Mouse (Mus musculus) lung, postnatal 0 days (tissue): Measurements from ENCODE around the gene Gm45713. TPM values are rescaled to one million over a fixed set of nuclear protein-coding genes. Genes with fewer than 3 reads are reported as not detected.

ENCODE experiments used
- ATAC-seq: fragments of 200-750 bp; cut with Nextera tagmentation; 2 replicates; pipeline ENCODE4 v1.8.0; 2017; ENCODE audit warnings: moderate library complexity
- DNase-seq: peaks from one replicate; pipeline ENCODE4 v3.0.0-alpha.2; 2016; ENCODE audit warnings: low spot score
- H3K27ac ChIP-seq: fragments of 300-500 bp; sonication (generic); 2 replicates; pipeline ENCODE4 v1.5.1; 2014; ENCODE audit warnings: antibody characterized with exemption, mild to moderate bottlenecking, low read length, mixed read lengths
- H3K27me3 ChIP-seq: fragments of 300-500 bp; sonication (generic); replicated peaks from 2 replicates; pipeline ENCODE4 v1.6.1; 2014; ENCODE audit warnings: low read length, mixed read lengths; ENCODE audit not compliant: insufficient read depth
- H3K36me3 ChIP-seq: fragments of 300-500 bp; sonication (generic); 2 replicates; pipeline ENCODE4 v1.6.1; 2014; ENCODE audit warnings: low read length, mixed read lengths; ENCODE audit not compliant: insufficient read depth
- H3K4me1 ChIP-seq: fragments of 300-500 bp; sonication (generic); 2 replicates; pipeline ENCODE4 v1.6.1; 2014; ENCODE audit warnings: antibody characterized with exemption, low read depth, low read length, mixed read lengths; ENCODE audit not compliant: insufficient read depth
- H3K4me2 ChIP-seq: fragments of 300-500 bp; sonication (generic); replicated peaks from 2 replicates; pipeline ENCODE4 v1.6.1; 2014; ENCODE audit warnings: low read depth, mild to moderate bottlenecking, low read length, moderate library complexity, mixed read lengths
- H3K4me3 ChIP-seq: fragments of 300-500 bp; sonication (generic); 2 replicates; pipeline ENCODE4 v1.5.1; 2014; ENCODE audit warnings: low read depth, low read length
- H3K9ac ChIP-seq: fragments of 300-500 bp; sonication (generic); replicated peaks from 2 replicates; pipeline ENCODE4 v1.6.1; 2014; ENCODE audit warnings: low read depth, mild to moderate bottlenecking
- H3K9me3 ChIP-seq: fragments of 300-500 bp; sonication (generic); 2 replicates; pipeline ENCODE4 v1.6.1; 2016; ENCODE audit warnings: low read length, mixed read lengths
- CTCF ChIP-seq: IDR thresholded peaks from 2 replicates; pipeline ENCODE4 v1.5.1; 2016; ENCODE audit warnings: antibody characterized with exemption, mild to moderate bottlenecking
- EP300 ChIP-seq: IDR thresholded peaks from 2 replicates; pipeline ENCODE4 v1.6.1; 2016; ENCODE audit warnings: antibody characterized with exemption, mild to moderate bottlenecking, control low read depth
- WGBS: fragments of 180-500 bp; shearing (Covaris S2); extraction: QIAGEN DNeasy Blood & Tissue Kit; methylation state at CpG from one replicate; pipeline ENCODE4 v1.1.7; 2014; 5-methylcytosine and 5-hydroxymethylcytosine counted together
- polyA plus RNA-seq: library from polyadenylated mRNA; unstranded; fragments of >200 nt; fragmentation: Nextera tagmentation; extraction: Ambion mirVana; gene quantifications from 2 replicates; pipeline ENCODE4 v1.2.1, GENCODE M21; 2015

Gene Gm45713
- 0.62 and 0.96 TPM in 2 replicates for polyA plus RNA-seq

DNA sequence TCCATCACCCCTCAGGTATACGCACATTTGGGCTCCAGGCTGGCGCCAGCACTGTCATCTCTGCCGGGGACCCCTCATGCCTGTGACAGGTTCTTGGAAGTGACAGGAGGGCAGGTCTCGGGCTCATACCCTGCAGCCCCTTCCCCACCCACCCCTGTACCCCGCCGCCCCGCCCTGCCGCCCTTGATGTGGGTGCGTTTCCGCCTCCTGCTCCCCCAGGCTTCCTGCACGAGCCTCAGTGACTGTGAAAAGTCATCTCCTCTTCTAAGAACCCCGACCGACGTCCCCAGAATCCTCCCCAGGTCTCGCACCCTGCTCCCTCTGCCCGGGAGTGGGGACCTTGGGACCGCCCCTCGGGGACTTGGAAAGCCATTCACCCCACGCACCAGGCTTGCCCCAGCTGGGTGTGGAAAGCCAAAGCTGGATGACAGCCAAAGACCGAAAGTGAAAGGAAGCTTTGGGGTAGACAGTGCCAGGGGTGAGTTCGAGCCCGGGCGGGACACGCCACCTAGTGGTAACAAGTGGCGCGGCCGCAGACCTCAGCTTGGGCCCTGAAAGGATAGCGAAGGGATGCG is at the start of gene Gm45713, which contains the start of gene Flt3l:
Gene Gm45713 (minus strand): TSS at position 239 of the 575 bp plus-strand sequence.
Gene Flt3l (minus strand): TSS at position 440 of the 575 bp plus-strand sequence.
- TF ChIP-seq EP300 (no peak), CTCF (peak; percentile 98)
- 1% methylated on average over 27 of the region's 29 CpGs for WGBS
- peak; percentile 90 for ATAC-seq
- Histone ChIP-seq H3K4me3 (peak within 1 kb of the TSS; percentile 62), H3K4me2 (peak within 1 kb of the TSS; percentile 78), H3K27me3 (no peaks in the 10 kb centered on the region), H3K27ac (peak within 1 kb of the TSS; percentile 32; the same call in 1 of the 2 replicates), H3K4me1 (peaks cover 4% of the 10 kb centered on the region; the same call in 1 of the 2 replicates), H3K9me3 (no peaks in the 10 kb centered on the region), H3K36me3 (no peaks in the 10 kb centered on the region), H3K9ac (peak within 1 kb of the TSS; percentile 60)
- DNase-seq: peak; percentile 96

DNA sequence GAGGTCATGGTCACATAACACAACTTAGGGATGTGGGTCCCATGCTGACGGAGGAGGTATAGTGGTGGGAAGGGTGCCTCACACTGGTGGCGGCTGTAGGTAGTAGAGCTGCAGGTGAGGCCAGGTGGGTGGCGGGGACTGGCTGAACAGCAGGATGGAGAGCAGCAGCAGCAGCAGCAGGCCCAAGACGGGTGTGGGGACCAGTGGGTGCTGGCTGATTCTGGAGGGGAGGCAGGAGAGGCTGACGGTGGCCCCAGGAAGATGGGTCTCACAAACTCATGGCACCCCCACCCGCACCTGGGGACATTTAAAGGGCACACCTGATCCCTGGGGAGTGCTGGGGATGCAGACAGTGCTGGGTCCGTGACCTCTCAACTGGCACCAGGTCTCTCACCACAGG is 47.6 kb upstream of the Gm45713 start:
- H3K36me3 ChIP-seq: no peaks in the 10 kb centered on the region
- WGBS: 54% methylated on average over 7 of the region's 7 CpGs
- peaks cover 4% of the 10 kb centered on the region; the same call in 1 of the 2 replicates for H3K4me1 ChIP-seq
- no peak overlapping the region for H3K4me2 ChIP-seq
- ATAC-seq (no peak), DNase-seq (no peak)
- no peak overlapping the region for H3K9ac ChIP-seq
- no peak overlapping the region for H3K4me3 ChIP-seq
- no peak overlapping the region for H3K27ac ChIP-seq
- no peak for TF ChIP-seq EP300
- TF ChIP-seq CTCF: no peak
- H3K9me3 ChIP-seq: no peaks in the 10 kb centered on the region
- peaks cover 59% of the 10 kb centered on the region for H3K27me3 ChIP-seq

DNA sequence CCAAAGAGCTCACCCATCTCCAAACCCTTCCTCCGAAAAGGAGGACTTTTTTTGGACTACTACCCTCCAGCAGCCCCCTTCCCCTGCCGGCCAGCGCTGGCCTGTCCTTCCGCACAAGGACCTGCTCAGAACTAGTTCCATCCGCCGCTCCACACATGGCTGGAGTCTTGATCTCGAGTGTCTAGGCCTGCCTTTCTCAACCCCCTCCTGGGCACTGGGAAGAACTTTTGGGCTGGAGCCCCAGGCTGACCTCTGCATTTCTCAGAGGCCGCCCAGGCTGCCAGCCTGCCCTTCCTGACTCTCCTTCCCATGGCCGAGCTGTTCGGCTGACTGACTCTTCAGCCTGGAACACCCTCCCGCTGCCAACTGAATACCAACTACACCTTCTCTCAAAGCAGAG is 46.6 kb upstream of the Gm45713 start:
- DNase-seq (no peak), ATAC-seq (peak; percentile 34; the same call in 1 of the 2 replicates)
- H3K9me3 ChIP-seq: no peaks in the 10 kb centered on the region
- no peak overlapping the region for H3K9ac ChIP-seq
- TF ChIP-seq EP300 (no peak), CTCF (peak; percentile 16)
- no peaks in the 10 kb centered on the region for H3K36me3 ChIP-seq
- H3K4me3 ChIP-seq: peak overlapping the region; percentile 25
- no peak overlapping the region for H3K27ac ChIP-seq
- peaks cover 4% of the 10 kb centered on the region; the same call in 1 of the 2 replicates for H3K4me1 ChIP-seq
- peaks cover 63% of the 10 kb centered on the region for H3K27me3 ChIP-seq
- peak overlapping the region; percentile 54 for H3K4me2 ChIP-seq
- 11% methylated on average over 11 of the region's 11 CpGs for WGBS

DNA sequence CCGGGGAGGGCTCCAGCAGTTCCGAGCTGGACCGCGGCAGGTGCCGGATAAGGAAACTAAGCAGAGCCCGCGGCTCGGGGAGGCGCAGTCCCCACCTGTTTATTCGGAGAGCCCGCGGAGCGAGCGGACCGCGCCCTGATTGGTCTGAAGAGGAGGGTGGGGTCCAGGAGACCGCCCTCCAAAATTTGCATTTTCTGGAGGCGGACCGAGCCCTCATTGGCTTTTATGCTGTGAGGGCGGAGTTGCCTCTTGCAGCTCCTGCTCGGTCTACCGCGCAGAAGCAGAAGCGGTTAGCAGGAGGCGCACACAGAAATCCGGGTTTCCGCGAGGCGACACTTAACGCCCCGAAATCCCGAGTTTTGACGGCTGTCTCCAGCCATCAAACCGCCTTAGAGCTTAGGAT is 46.2 kb upstream of the Gm45713 start:
- no peaks in the 10 kb centered on the region for H3K36me3 ChIP-seq
- TF ChIP-seq EP300: no peak
- no peak for TF ChIP-seq CTCF
- under 1% methylated on average over 33 of the region's 34 CpGs for WGBS
- H3K9ac ChIP-seq: no peak overlapping the region
- ATAC-seq (peak; percentile 97), DNase-seq (peak; percentile 96)
- H3K27me3 ChIP-seq: peaks cover 67% of the 10 kb centered on the region
- no peaks in the 10 kb centered on the region for H3K9me3 ChIP-seq
- H3K27ac ChIP-seq: no peak overlapping the region
- H3K4me1 ChIP-seq: peaks cover 4% of the 10 kb centered on the region; the same call in 1 of the 2 replicates
- H3K4me2 ChIP-seq: peak overlapping the region; percentile 54
- H3K4me3 ChIP-seq: peak overlapping the region; percentile 25

DNA sequence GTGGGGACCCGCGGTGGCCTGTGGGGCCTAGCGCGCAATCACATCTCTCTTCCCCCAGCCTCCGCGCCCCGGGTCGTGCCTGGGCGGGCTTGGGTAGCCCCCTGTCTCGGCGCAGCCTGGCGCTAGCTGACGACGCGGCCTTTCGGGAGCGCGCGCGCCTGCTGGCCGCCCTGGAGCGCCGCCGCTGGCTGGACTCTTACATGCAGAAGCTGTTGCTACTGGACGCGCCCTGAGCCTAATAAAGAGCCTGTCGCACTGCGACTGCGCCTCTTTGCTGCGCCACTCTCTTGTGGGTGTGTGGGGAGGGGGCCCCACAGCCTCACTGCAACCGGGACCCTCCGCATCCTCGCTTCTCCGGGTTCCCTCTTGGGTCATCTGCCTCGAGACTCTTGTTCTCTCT is 45.5 kb upstream of the Gm45713 start:
- no peak overlapping the region for H3K4me3 ChIP-seq
- peaks cover 4% of the 10 kb centered on the region; the same call in 1 of the 2 replicates for H3K4me1 ChIP-seq
- H3K27me3 ChIP-seq: peaks cover 73% of the 10 kb centered on the region
- no peaks in the 10 kb centered on the region for H3K9me3 ChIP-seq
- no peak overlapping the region for H3K9ac ChIP-seq
- ATAC-seq (0 out of 2 replicates have a peak, but pooled peaks have one; percentile 13), DNase-seq (no peak)
- H3K27ac ChIP-seq: no peak overlapping the region
- TF ChIP-seq EP300 (no peak), CTCF (peak; percentile 39)
- WGBS: 6% methylated on average over 30 of the region's 35 CpGs
- no peak overlapping the region for H3K4me2 ChIP-seq
- H3K36me3 ChIP-seq: no peaks in the 10 kb centered on the region

DNA sequence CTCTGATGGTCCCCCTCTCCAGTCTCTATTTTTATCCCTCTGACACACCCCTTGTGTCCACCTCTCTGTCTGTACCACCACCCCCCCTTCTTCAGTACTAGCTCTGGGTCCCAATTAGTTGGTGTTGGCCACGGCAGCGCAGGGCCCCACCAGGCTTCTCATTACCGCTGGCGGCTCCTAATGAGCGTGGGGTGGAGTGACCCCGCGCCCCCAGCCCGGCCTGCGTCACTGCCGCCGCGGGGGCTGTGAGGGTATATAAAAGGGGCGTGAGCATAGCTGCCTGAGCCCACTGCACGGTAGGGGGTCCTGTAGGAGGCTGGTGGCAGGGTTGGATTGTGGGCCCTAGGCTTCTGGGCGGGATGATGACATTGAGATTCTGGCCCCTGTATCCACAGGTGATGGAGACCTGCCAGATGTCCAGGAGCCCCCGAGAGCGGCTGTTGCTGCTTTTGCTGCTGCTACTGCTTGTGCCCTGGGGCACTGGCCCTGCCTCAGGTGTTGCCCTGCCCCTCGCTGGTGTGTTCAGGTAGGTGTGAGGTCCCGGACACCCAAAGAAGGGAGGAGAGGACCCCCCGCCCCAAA is 45.0 kb upstream of the Gm45713 start, which contains the start of gene Pth2:
Gene Pth2 (plus strand): TSS at position 100 of the 582 bp plus-strand sequence.
- H3K36me3 ChIP-seq: no peaks in the 10 kb centered on the region
- 0 out of 2 replicates have a peak within 1 kb of the TSS, but pooled peaks have one; percentile 54 for H3K4me2 ChIP-seq
- no peak for TF ChIP-seq EP300
- TF ChIP-seq CTCF: no peak
- DNase-seq (no peak), ATAC-seq (no peak)
- peaks cover 4% of the 10 kb centered on the region; the same call in 1 of the 2 replicates for H3K4me1 ChIP-seq
- peaks cover 78% of the 10 kb centered on the region for H3K27me3 ChIP-seq
- no peak within 1 kb of the TSS for H3K4me3 ChIP-seq
- WGBS: 23% methylated on average over 17 of the region's 20 CpGs
- H3K9ac ChIP-seq: no peak within 1 kb of the TSS
- no peaks in the 10 kb centered on the region for H3K9me3 ChIP-seq
- H3K27ac ChIP-seq: no peak within 1 kb of the TSS
